8 mouse cellular contexts compared by ENCODE assay signal in the genomic region with DNA sequence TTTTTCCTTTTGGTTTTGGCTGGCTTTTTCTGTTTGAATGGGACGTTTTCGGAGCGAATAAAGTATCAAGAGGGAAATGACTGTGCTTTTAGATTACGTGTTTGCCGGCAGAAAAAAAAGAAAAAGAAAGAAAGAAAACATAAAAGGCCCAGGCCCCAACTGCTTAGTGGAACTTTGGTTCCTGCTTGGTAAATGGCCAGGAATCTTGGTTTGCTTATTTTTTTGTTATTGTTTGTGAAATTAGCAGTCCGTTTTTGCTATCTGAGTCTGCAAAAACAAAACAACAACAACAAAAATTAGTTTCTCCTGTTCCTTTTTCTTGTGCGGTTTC. TPM values are rescaled to one million over a fixed set of nuclear protein-coding genes. Genes with fewer than 3 reads are reported as not detected.
DNase-seq lines count a peak whose midpoint lies in the region; ATAC-seq lines count a peak whose summit lies in the region.

No protein-coding gene starts in this region.

- H3K4me3 ChIP-seq in kidney, embryonic 15.5 days (replicated peaks) = peak overlapping the region; percentile 89
- H3K4me3 ChIP-seq in hindbrain, embryonic 13.5 days = peak overlapping the region; percentile 82
- peak overlapping the region; percentile 78 for H3K4me3 ChIP-seq in midbrain, embryonic 14.5 days (replicated peaks; ENCODE audit: low read depth, low read length)

- no peaks in the 10 kb centered on the region for H3K27me3 ChIP-seq in kidney, embryonic 15.5 days
- 0 out of 2 replicates have a peak, but pooled peaks cover 3% of the 10 kb centered on the region for H3K27me3 ChIP-seq in hindbrain, embryonic 13.5 days
- H3K27me3 ChIP-seq in midbrain, embryonic 14.5 days (ENCODE audit: control insufficient read depth, insufficient read depth, low read length) = no peaks in the 10 kb centered on the region

- H3K9ac ChIP-seq in kidney, embryonic 15.5 days = peak overlapping the region; percentile 96
- H3K9ac ChIP-seq in hindbrain, embryonic 13.5 days = peak overlapping the region; percentile 88
- peak overlapping the region; percentile 88 for H3K9ac ChIP-seq in midbrain, embryonic 14.5 days (replicated peaks; ENCODE audit: low read length)

- peaks cover 40% of the 10 kb centered on the region for H3K4me1 ChIP-seq in kidney, embryonic 15.5 days
- peaks cover 13% of the 10 kb centered on the region for H3K4me1 ChIP-seq in hindbrain, embryonic 13.5 days (replicated peaks)
- peaks cover 6% of the 10 kb centered on the region; the same call in 1 of the 2 replicates for H3K4me1 ChIP-seq in midbrain, embryonic 14.5 days (ENCODE audit: control insufficient read depth, insufficient read depth, low read length)

- H3K4me2 ChIP-seq in kidney, embryonic 15.5 days = peak overlapping the region; percentile 83
- H3K4me2 ChIP-seq in hindbrain, embryonic 13.5 days = peak overlapping the region; percentile 75
- H3K4me2 ChIP-seq in midbrain, embryonic 14.5 days (ENCODE audit: low read length) = peak overlapping the region; percentile 74

- H3K9me3 ChIP-seq in kidney, embryonic 15.5 days (replicated peaks) = no peaks in the 10 kb centered on the region
- H3K9me3 ChIP-seq in hindbrain, embryonic 13.5 days = no peaks in the 10 kb centered on the region
- no peaks in the 10 kb centered on the region for H3K9me3 ChIP-seq in midbrain, embryonic 14.5 days (ENCODE audit: control insufficient read depth, low read length)

- ATAC-seq in kidney, embryonic 15.5 days (replicated peaks; ENCODE audit: low FRiP score) = no peak
- peak; percentile 15 for ATAC-seq in activated CD4-positive, CD25-positive, alpha-beta regulatory T cell, adult 4 months
- no peak for ATAC-seq in hindbrain, embryonic 13.5 days (ENCODE audit: low FRiP score)
- ATAC-seq in midbrain, embryonic 14.5 days (ENCODE audit: low FRiP score, low TSS enrichment) = no peak

- no peaks in the 10 kb centered on the region for H3K36me3 ChIP-seq in kidney, embryonic 15.5 days
- H3K36me3 ChIP-seq in hindbrain, embryonic 13.5 days = no peaks in the 10 kb centered on the region
- no peaks in the 10 kb centered on the region for H3K36me3 ChIP-seq in midbrain, embryonic 14.5 days (ENCODE audit: control insufficient read depth, insufficient read depth, low read length)

- under 1% methylated on average over 7 of the region's 7 CpGs for WGBS in kidney, embryonic 15.5 days
- under 1% methylated on average over 7 of the region's 7 CpGs for WGBS in hindbrain, embryonic 13.5 days
- 0% methylated on average over 7 of the region's 7 CpGs for WGBS in midbrain, embryonic 14.5 days

- H3K27ac ChIP-seq in kidney, embryonic 15.5 days = peak overlapping the region; percentile 99
- peak overlapping the region; percentile 95 for H3K27ac ChIP-seq in hindbrain, embryonic 13.5 days
- H3K27ac ChIP-seq in midbrain, embryonic 14.5 days (replicated peaks; ENCODE audit: low read depth, low read length) = peak overlapping the region; percentile 93

- DNase-seq in kidney, postnatal 14 days = no peak
- DNase-seq in midbrain, embryonic 14.5 days = no peak
- DNase-seq in frontal cortex, postnatal 14 days (ENCODE audit: low spot score in 2 of 2) = no peak
- no peak for DNase-seq in thymus, postnatal 10 days (ENCODE audit: low spot score in 2 of 2)
- no peak for DNase-seq in cerebellum, postnatal 25 days

RNA-seq across cellular contexts. Expression of gene Snx9, which starts 0.8 kb away (rescaled TPM):
- polyA plus RNA-seq in kidney, embryonic 15.5 days (2015; fragmentation: Nextera tagmentation; extraction: Ambion mirVana) = 34.8 and 36.4 TPM in 2 replicates
- polyA plus RNA-seq in activated CD4-positive, CD25-positive, alpha-beta regulatory T cell, adult 4 months (2017; shearing (Covaris generic)) = 1 to 10 TPM; 4.8 to 7.7 TPM
- 7.5 and 8.4 TPM in 2 replicates for polyA plus RNA-seq in hindbrain, embryonic 13.5 days (2015; fragmentation: Nextera tagmentation; extraction: Ambion mirVana)
- 4.5 and 8.3 TPM in 2 replicates for polyA plus RNA-seq in midbrain, embryonic 14.5 days (2014; fragmentation: Nextera tagmentation; extraction: Ambion mirVana)
